15 mouse cellular contexts compared by ENCODE assay signal in the genomic region with DNA sequence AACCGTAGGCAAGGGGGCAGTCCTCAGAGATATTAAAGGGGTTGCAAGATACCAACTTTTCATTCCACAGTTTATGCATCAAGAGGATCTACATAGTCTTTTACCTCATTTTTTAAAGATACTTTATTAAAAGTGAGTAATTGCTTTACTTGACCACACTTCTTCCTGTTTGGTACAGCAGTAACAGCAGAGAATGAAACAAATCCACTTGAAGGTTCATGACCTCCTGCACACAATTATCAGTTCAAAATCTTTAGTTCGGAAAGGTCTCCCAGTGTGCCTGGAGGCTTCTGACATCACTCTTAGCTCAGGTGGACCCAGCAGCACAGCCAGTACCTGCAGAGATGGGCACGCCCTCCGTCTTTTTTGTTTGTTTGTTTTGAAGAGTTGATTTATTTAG.
"Had no signal": no experiment of that assay in that cellular context is flagged by ENCODE, and none has a peak within 500 bp of the region (broad histone marks: within the 10 kb centered on the region; RNA-seq: fewer than 3 reads in every experiment).

No protein-coding gene starts in this region.

- DNase-seq: gastrocnemius, postnatal 10 days; gastrocnemius, postnatal 25 days; heart, adult 18-20 months; heart, postnatal 10 days; heart, postnatal 4 days; kidney, adult 18-20 months; kidney, adult 8-10 months; kidney, postnatal 10 days; kidney, postnatal 25 days; kidney, postnatal 4 days; liver; liver, embryonic 13.5 days had no signal

- ATAC-seq: hindbrain, embryonic 16.5 days; intestine, embryonic 15.5 days; intestine, postnatal 0 days had no signal
